Mouse (Mus musculus): ENCODE results near the gene Gm10762. TPM values are rescaled to one million over a fixed set of nuclear protein-coding genes. Genes with fewer than 3 reads are reported as not detected.
A peak's percentile ranks its signal among the peaks of the same experiment; 100 is the strongest.

The Gm10762 gene
- polyA plus RNA-seq, 1 experiment = 1.3 TPM

GRCm38 (mm10) chr2:128966641-128967580, 614 bp downstream of the Gm10762 start, which contains the start of gene Zc3h6:
Zc3h6 (plus strand) TSS chr2:128967402.
- H3K4me3 ChIP-seq (replicated peaks; ENCODE audit: control insufficient read depth, low read depth, low read length) = peak within 1 kb of the TSS; percentile 93
- under 1% methylated on average over 65 of the region's 65 CpGs for WGBS

GRCm38 (mm10) chr2:128966236-128966635, 1.3 kb downstream of the Gm10762 start:
- WGBS = 19% methylated on average over 6 of the region's 6 CpGs
- H3K4me3 ChIP-seq (replicated peaks; ENCODE audit: control insufficient read depth, low read depth, low read length) = no peak overlapping the region
- TF ChIP-seq POLR2A (IDR thresholded peaks at IDR 0.05; ENCODE audit: borderline replicate concordance, control insufficient read depth, low read depth, low read length) (no peak), CTCF (IDR thresholded peaks at IDR 0.05; ENCODE audit: control insufficient read depth, insufficient read depth, low read length) (no peak)
- no peak overlapping the region for H3K27ac ChIP-seq (ENCODE audit: control insufficient read depth, insufficient read depth, low read depth, low read length, poor library complexity)
- no peaks in the 10 kb centered on the region; the same call in 1 of the 2 replicates for H3K4me1 ChIP-seq (ENCODE audit: control insufficient read depth, insufficient read depth, low read length)

More at GRCm38 (mm10) chr2:128966641-128967580, 614 bp downstream of the Gm10762 start, which contains the start of gene Zc3h6:
- no peak for TF ChIP-seq CTCF (IDR thresholded peaks at IDR 0.05; ENCODE audit: control insufficient read depth, insufficient read depth, low read length)
- TF ChIP-seq POLR2A (IDR thresholded peaks at IDR 0.05; ENCODE audit: borderline replicate concordance, control insufficient read depth, low read depth, low read length) = peak; percentile 99
- peak within 1 kb of the TSS; percentile 100 for H3K27ac ChIP-seq (ENCODE audit: control insufficient read depth, insufficient read depth, low read depth, low read length, poor library complexity)
- no peaks in the 10 kb centered on the region; the same call in 1 of the 2 replicates for H3K4me1 ChIP-seq (ENCODE audit: control insufficient read depth, insufficient read depth, low read length)

DNA sequence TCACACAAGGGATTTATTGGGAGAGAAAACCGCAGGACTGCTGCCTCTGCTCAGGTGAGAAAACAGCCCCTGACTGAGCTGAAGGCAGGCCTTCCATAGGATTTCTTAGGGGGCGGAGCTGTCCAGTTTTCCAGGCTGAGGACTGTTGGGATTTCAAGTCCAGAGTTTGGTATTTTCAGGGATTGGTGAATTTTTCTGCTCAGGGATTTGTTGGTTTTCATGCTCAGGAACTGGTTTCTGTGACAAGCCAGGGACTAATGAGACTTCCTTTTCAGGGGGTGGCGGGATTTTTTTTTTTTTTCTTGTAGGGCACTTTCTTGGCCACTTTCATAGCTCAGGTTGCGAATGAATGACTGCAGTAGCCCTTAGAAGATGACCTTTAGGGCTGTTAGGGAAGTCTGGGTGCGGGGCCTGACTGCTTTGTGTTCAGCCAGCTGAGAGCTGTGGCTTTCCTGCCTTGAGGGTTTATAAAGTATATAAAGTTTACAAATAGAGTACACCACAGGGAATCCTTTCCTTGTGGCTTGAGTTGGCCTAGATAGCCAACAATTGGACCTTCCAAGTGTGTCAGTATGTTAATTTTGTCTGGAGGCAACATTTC, 1.9 kb downstream of the Gm10762 start:
- WGBS = 60% methylated on average over 5 of the region's 5 CpGs
- TF ChIP-seq POLR2A (IDR thresholded peaks at IDR 0.05; ENCODE audit: borderline replicate concordance, control insufficient read depth, low read depth, low read length) (no peak), CTCF (IDR thresholded peaks at IDR 0.05; ENCODE audit: control insufficient read depth, insufficient read depth, low read length) (no peak)
- H3K4me3 ChIP-seq (replicated peaks; ENCODE audit: control insufficient read depth, low read depth, low read length) = no peak overlapping the region
- H3K27ac ChIP-seq (ENCODE audit: control insufficient read depth, insufficient read depth, low read depth, low read length, poor library complexity) = no peak overlapping the region
- no peaks in the 10 kb centered on the region; the same call in 1 of the 2 replicates for H3K4me1 ChIP-seq (ENCODE audit: control insufficient read depth, insufficient read depth, low read length)

DNA sequence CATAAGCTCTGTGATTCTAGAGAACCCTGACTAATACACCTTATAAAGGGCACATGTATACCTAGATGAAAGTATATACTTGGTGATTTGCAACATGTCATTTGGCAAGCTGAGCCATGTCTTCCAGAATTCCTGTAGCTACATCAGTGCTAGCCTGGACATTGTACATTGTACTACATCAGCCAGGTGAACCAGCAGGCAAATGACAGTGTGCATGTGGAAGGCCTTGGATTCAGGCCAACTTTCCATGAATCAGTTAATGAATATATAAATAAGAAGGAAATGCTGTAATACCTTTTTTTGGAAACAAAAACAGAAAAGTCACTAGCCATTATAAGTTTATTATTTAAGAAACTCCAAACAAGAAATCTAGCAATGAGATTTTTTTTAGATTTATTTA, 13.3 kb downstream of the Gm10762 start:
- Histone ChIP-seq H3K4me1 (ENCODE audit: control insufficient read depth, insufficient read depth, low read length) (no peaks in the 10 kb centered on the region), H3K4me3 (replicated peaks; ENCODE audit: control insufficient read depth, low read depth, low read length) (no peak overlapping the region), H3K27ac (ENCODE audit: control insufficient read depth, insufficient read depth, low read depth, low read length, poor library complexity) (no peak overlapping the region)
- TF ChIP-seq POLR2A (IDR thresholded peaks at IDR 0.05; ENCODE audit: borderline replicate concordance, control insufficient read depth, low read depth, low read length) (no peak), CTCF (IDR thresholded peaks at IDR 0.05; ENCODE audit: control insufficient read depth, insufficient read depth, low read length) (no peak)

DNA sequence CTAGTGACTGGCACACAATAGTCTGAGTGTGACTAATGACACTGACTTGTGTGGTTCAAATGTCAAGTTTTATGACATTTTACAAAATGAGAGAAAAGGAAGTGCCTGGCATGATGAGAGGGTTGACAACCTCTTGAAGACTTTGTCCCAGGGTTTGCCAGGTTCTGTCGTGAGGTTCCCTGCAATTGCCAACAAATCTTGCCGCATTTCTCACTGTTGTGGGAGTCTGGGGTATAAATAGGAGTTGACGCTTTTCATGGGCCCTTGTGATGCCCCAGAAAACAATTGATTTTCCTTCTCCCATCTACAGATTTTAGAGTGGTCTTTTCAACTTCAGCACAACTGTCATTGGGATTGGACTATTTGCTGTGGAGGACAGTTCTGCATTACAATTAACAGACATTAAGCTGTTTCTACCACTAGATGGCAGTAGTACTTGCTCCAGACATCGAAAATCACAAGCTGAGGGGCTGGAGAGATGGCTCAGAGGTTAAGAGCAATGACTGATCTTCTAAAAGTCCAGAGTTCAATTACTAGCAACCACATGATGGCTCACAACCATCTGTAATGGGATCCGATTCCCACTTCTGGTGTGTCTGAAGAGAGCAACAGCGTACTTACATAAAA, 19.4 kb downstream of the Gm10762 start:
- WGBS = 38% methylated on average over 6 of the region's 6 CpGs
- Histone ChIP-seq H3K27ac (ENCODE audit: control insufficient read depth, insufficient read depth, low read depth, low read length, poor library complexity) (no peak overlapping the region), H3K4me1 (ENCODE audit: control insufficient read depth, insufficient read depth, low read length) (no peaks in the 10 kb centered on the region), H3K4me3 (replicated peaks; ENCODE audit: control insufficient read depth, low read depth, low read length) (no peak overlapping the region)
- no peak for TF ChIP-seq POLR2A (IDR thresholded peaks at IDR 0.05; ENCODE audit: borderline replicate concordance, control insufficient read depth, low read depth, low read length)
- TF ChIP-seq CTCF (IDR thresholded peaks at IDR 0.05; ENCODE audit: control insufficient read depth, insufficient read depth, low read length) = peak; percentile 44

DNA sequence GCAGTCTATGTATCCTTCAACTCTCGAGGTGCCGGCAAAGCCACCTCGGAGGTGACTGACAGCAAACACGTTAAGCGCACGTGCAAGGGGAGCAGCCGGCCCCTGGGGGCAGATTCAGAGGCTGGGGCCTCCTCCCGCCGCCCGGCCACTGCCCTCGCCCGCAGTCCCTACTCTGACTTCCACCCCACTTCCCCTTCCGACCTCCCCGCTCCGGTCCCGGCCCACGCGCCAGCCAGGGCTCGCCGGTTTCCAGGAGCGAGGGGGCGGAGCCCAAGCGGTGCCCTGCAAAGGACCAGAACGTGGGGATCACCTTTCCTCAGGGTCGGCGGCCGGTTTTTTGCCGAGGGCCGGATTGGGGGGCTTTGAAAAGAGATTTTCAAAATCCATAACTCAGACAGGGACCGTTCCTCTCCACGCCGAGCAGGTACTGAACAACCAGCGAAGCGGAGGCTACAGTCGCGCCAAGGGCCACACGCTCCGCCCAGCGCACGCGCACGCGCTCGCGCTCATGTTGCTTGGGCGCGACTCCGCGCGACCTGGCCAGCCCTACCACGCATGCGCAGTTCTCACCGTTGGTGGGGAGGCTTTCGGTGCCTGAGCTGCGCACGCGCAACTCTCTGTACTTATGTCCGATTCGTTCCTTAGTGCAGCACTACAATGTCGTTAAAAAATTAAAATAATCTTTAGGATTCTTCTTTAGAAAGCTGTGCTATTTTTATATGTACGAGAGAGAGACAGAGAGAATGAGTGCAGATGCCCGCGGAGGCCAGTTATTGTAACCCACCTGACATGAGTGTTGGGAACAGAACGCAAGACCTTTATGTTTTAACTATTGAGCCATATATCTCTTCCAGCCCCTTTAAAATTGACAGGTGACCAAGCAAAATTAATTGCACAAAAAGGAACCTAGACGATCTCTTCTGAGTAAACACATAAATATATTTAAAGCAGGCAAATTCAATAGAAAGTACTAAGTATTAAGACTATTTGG, 23.7 kb downstream of the Gm10762 start, which contains the start of gene Zc3h8:
Zc3h8 (minus strand) TSS at position 540 of the 991 bp plus-strand sequence.
- peak within 1 kb of the TSS; percentile 76 for H3K4me3 ChIP-seq (replicated peaks; ENCODE audit: control insufficient read depth, low read depth, low read length)
- no peaks in the 10 kb centered on the region; the same call in 1 of the 2 replicates for H3K4me1 ChIP-seq (ENCODE audit: control insufficient read depth, insufficient read depth, low read length)
- under 1% methylated on average over 65 of the region's 65 CpGs for WGBS
- H3K27ac ChIP-seq (ENCODE audit: control insufficient read depth, insufficient read depth, low read depth, low read length, poor library complexity) = peak within 1 kb of the TSS; percentile 83
- TF ChIP-seq POLR2A (IDR thresholded peaks at IDR 0.05; ENCODE audit: borderline replicate concordance, control insufficient read depth, low read depth, low read length) = peak; percentile 89
- TF ChIP-seq CTCF (IDR thresholded peaks at IDR 0.05; ENCODE audit: control insufficient read depth, insufficient read depth, low read length) = no peak

DNA sequence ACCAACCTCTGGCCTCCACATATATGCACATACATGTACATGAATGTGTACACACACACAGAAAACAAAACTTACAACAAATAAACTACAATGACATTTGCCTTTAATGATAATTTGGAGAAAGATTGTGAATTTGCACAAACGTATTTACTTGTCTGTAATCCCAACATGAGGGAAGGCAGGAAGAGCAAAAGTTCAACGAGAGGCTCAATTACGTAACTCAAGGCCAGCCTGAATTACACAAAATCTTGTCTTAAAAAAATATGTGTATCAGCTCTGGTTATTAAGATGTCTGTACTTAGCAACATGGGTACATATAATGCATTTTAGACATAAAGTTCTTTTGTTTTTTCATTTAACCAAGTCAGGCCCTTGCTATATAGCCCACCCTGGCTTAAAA, 31.3 kb downstream of the Gm10762 start:
- Histone ChIP-seq H3K4me3 (replicated peaks; ENCODE audit: control insufficient read depth, low read depth, low read length) (no peak overlapping the region), H3K27ac (ENCODE audit: control insufficient read depth, insufficient read depth, low read depth, low read length, poor library complexity) (no peak overlapping the region), H3K4me1 (ENCODE audit: control insufficient read depth, insufficient read depth, low read length) (no peaks in the 10 kb centered on the region)
- TF ChIP-seq POLR2A (IDR thresholded peaks at IDR 0.05; ENCODE audit: borderline replicate concordance, control insufficient read depth, low read depth, low read length) (no peak), CTCF (IDR thresholded peaks at IDR 0.05; ENCODE audit: control insufficient read depth, insufficient read depth, low read length) (no peak)
- WGBS = 54% methylated on average over 3 of the region's 3 CpGs

All from bone marrow, adult 2 months (tissue).